Mouse (Mus musculus): ENCODE measurements around the gene Nlgn2.

DNA sequence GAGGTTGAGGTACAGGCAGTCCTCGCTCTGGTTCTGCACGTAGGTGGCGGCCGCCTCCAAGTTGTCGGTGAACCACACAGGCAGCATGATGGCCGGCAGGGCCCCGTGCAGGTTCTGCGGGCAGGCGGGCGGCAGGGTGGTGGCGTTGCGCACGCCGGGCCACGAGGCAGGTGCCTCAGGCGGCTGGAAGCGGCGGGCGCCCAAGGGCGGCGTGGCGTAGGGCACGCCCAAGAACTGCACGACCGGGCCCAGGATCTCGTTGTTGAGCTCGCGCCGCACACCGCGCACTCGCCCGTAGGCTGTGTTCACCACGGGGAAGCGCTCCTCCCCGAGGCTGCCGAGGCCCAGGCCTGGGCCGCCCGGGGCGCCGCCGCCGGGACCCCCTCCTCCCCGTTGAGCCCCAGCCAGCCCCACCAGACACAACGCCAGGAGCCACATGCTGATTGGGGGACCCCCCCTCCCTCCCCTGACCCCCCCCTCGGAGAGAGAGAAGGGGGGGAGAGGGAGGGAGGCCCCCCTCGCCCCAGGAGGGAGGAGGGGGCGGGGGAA, 3.5 kb downstream of the Nlgn2 start:
- TF ChIP-seq POLR2A (IDR thresholded peaks at IDR 0.05; ENCODE audit: borderline replicate concordance, low read depth, low read length) (no peak), CTCF (IDR thresholded peaks at IDR 0.05; ENCODE audit: low read depth, low read length) (no peak)
